Mouse (Mus musculus) hindbrain, embryonic 14.5 days (tissue): ENCODE measurements at regions not wholly inside any gene's neighbourhood (a gene's known extent, or its start where the extent isn't known, plus 50 kb on each side); places are given as distances from the start of the nearest gene placed in this dataset.

Experiments
- ATAC-seq: fragments of 200-750 bp; cut with Nextera tagmentation; 2 replicates; pipeline ENCODE4 v1.8.0; 2017; ENCODE audit warnings: moderate number of reproducible peaks, mild to moderate bottlenecking, moderate TSS enrichment, moderate library complexity; ENCODE audit not compliant: low FRiP score
- DNase-seq: peaks from one replicate; pipeline ENCODE4 v3.0.0-alpha.2; 2015; ENCODE audit warnings: low spot score
- H3K27ac ChIP-seq: fragments of 300-500 bp; sonication (generic); 2 replicates; pipeline ENCODE4 v1.5.1; 2014; ENCODE audit warnings: mild to moderate bottlenecking, moderate library complexity
- H3K27me3 ChIP-seq: fragments of 300-500 bp; sonication (generic); 2 replicates; pipeline ENCODE4 v1.6.1; 2014; ENCODE audit warnings: mild to moderate bottlenecking, low read length, mixed read lengths; ENCODE audit not compliant: control insufficient read depth, insufficient read depth
- H3K36me3 ChIP-seq: fragments of 300-500 bp; sonication (generic); replicated peaks from 2 replicates; pipeline ENCODE4 v1.6.1; 2014; ENCODE audit not compliant: control insufficient read depth, insufficient read depth
- H3K4me1 ChIP-seq: fragments of 300-500 bp; sonication (generic); replicated peaks from 2 replicates; pipeline ENCODE4 v1.6.1; 2014; ENCODE audit warnings: antibody characterized with exemption, low read length, mixed read lengths; ENCODE audit not compliant: control insufficient read depth, insufficient read depth
- H3K4me2 ChIP-seq: fragments of 300-500 bp; sonication (generic); replicated peaks from 2 replicates; pipeline ENCODE4 v1.6.1; 2014; ENCODE audit warnings: mild to moderate bottlenecking, moderate library complexity
- H3K4me3 ChIP-seq: fragments of 300-500 bp; sonication (generic); replicated peaks from 2 replicates; pipeline ENCODE4 v1.5.1; 2014; ENCODE audit warnings: mild to moderate bottlenecking, low read length
- H3K9ac ChIP-seq: fragments of 300-500 bp; sonication (generic); 2 replicates; pipeline ENCODE4 v1.6.1; 2014
- H3K9me3 ChIP-seq: fragments of 300-500 bp; sonication (generic); 2 replicates; pipeline ENCODE4 v1.6.1; 2016; ENCODE audit warnings: low read length; ENCODE audit not compliant: control insufficient read depth
- WGBS: fragments of 180-500 bp; shearing (Covaris S2); extraction: QIAGEN DNeasy Blood & Tissue Kit; methylation state at CpG from one replicate; pipeline ENCODE4 v1.1.7; 2014; 5-methylcytosine and 5-hydroxymethylcytosine counted together

- WGBS = 54% methylated on average over 1 of the region's 1 CpGs
These were observed 1195.9 kb upstream of the Cdh8 start for GRCm38 (mm10) chr8:100612142-100612541.

More at GRCm38 (mm10) chr8:100612142-100612541, 1195.9 kb upstream of the Cdh8 start:
- Histone ChIP-seq H3K4me1 (no peaks in the 10 kb centered on the region), H3K36me3 (no peaks in the 10 kb centered on the region), H3K9me3 (0 out of 2 replicates have a peak, but pooled peaks cover 3% of the 10 kb centered on the region), H3K9ac (no peak overlapping the region), H3K27ac (peak overlapping the region; percentile 2; the same call in 1 of the 2 replicates), H3K27me3 (no peaks in the 10 kb centered on the region), H3K4me3 (no peak overlapping the region), H3K4me2 (no peak overlapping the region)
- ATAC-seq (0 out of 2 replicates have a peak, but pooled peaks have one; percentile 37), DNase-seq (no peak)
